Mouse (Mus musculus): ENCODE measurements at regions not wholly inside any gene's neighbourhood (a gene's known extent, or its start where the extent isn't known, plus 50 kb on each side); places are given as distances from the start of the nearest gene placed in this dataset.

GRCm38 (mm10) chr3:34314393-34314792 is 233.3 kb upstream of the Dnajc19 start:
- Histone ChIP-seq H3K4me3 (ENCODE audit: control insufficient read depth in 1 of 2, insufficient read depth in 1 of 2, low read depth in 1 of 2, low read length in 2 of 2) (no peak overlapping the region), H3K9me3 (ENCODE audit: control insufficient read depth, low read length) (no peaks in the 10 kb centered on the region), H3K36me3 (ENCODE audit: control insufficient read depth, insufficient read depth, low read length) (no peaks in the 10 kb centered on the region), H3K4me1 (ENCODE audit: control insufficient read depth in 2 of 2, insufficient read depth in 2 of 2, low read length in 2 of 2) (no peaks in the 10 kb centered on the region), H3K27me3 (ENCODE audit: control insufficient read depth, insufficient read depth, low read length) (no peaks in the 10 kb centered on the region), H3K4me2 (ENCODE audit: low read length) (no peak overlapping the region), H3K27ac (replicated peaks in 1 of 2; ENCODE audit: control insufficient read depth in 1 of 2, insufficient read depth in 1 of 2, low read depth in 2 of 2, low read length in 2 of 2) (no peak overlapping the region), H3K9ac (ENCODE audit: low read length) (no peak overlapping the region)
- no peak for ATAC-seq (ENCODE audit: insufficient number of reproducible peaks, insufficient read depth, low FRiP score, low read depth)
- 78% methylated on average over 11 of the region's 11 CpGs for WGBS

DNA sequence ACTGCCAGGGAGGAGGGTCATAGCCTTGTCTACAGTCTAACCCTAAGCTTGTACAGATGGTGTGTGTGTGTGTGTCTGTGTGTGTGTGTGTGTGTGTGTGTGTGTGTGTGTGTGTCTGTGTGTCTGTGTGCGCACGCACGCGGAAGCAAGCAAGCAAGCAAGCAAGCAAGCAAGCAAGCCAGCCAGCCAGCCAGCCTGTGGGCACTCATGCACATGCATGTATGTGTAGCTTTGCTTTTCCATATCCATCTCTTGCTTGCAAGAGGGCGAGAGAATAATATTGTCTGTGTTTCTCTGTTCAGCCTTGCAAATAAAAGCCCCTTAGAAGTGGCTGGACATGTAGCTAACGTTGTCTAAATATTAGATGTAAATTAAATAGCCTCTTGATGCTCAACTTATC is 230.8 kb upstream of the Dnajc19 start:
- H3K4me2 ChIP-seq (ENCODE audit: low read length): no peak overlapping the region
- ATAC-seq (ENCODE audit: insufficient number of reproducible peaks, insufficient read depth, low FRiP score, low read depth): no peak

GRCm38 (mm10) chr3:34299637-34300036 is 218.5 kb upstream of the Dnajc19 start:
- Histone ChIP-seq H3K4me1 (ENCODE audit: control insufficient read depth in 2 of 2, insufficient read depth in 2 of 2, low read length in 2 of 2) (no peaks in the 10 kb centered on the region), H3K36me3 (ENCODE audit: control insufficient read depth, insufficient read depth, low read length) (no peaks in the 10 kb centered on the region), H3K4me2 (ENCODE audit: low read length) (no peak overlapping the region), H3K9ac (ENCODE audit: low read length) (no peak overlapping the region), H3K27me3 (ENCODE audit: control insufficient read depth, insufficient read depth, low read length) (no peaks in the 10 kb centered on the region), H3K4me3 (ENCODE audit: control insufficient read depth in 1 of 2, insufficient read depth in 1 of 2, low read depth in 1 of 2, low read length in 2 of 2) (no peak overlapping the region), H3K9me3 (ENCODE audit: control insufficient read depth, low read length) (no peaks in the 10 kb centered on the region), H3K27ac (replicated peaks in 1 of 2; ENCODE audit: control insufficient read depth in 1 of 2, insufficient read depth in 1 of 2, low read depth in 2 of 2, low read length in 2 of 2) (no peak overlapping the region)
- ATAC-seq (ENCODE audit: insufficient number of reproducible peaks, insufficient read depth, low FRiP score, low read depth): no peak
- 77% methylated on average over 2 of the region's 2 CpGs for WGBS

More for the DNA sequence above, 230.8 kb upstream of the Dnajc19 start:
- no peaks in the 10 kb centered on the region for H3K9me3 ChIP-seq (ENCODE audit: control insufficient read depth, low read length)
- H3K27ac ChIP-seq (replicated peaks in 1 of 2; ENCODE audit: control insufficient read depth in 1 of 2, insufficient read depth in 1 of 2, low read depth in 2 of 2, low read length in 2 of 2): no peak overlapping the region
- no peaks in the 10 kb centered on the region for H3K4me1 ChIP-seq (ENCODE audit: control insufficient read depth in 2 of 2, insufficient read depth in 2 of 2, low read length in 2 of 2)
- no peaks in the 10 kb centered on the region for H3K36me3 ChIP-seq (ENCODE audit: control insufficient read depth, insufficient read depth, low read length)
- H3K27me3 ChIP-seq (ENCODE audit: control insufficient read depth, insufficient read depth, low read length): no peaks in the 10 kb centered on the region
- H3K4me3 ChIP-seq (ENCODE audit: control insufficient read depth in 1 of 2, insufficient read depth in 1 of 2, low read depth in 1 of 2, low read length in 2 of 2): no peak overlapping the region
- 90% methylated on average over 5 of the region's 6 CpGs for WGBS
- no peak overlapping the region for H3K9ac ChIP-seq (ENCODE audit: low read length)

DNA sequence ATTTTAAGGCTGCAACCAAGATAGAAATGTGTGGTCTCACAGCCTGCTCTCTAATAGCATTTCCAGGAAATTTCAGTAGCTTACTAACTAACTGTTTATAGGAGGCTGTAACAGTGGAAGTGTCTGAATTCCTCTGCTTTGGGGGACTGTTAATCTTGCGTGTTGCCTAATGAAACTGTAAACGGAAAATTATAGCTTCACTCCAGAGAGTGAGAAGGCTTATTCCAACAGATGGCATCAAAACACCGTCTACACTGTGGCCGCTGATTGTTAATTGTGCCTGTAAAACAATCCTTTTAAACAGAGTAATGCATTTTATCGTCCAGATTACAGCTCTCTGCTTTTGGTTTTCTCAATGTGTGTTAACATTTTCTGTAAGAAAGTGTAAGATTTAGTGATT is 206.7 kb upstream of the Dnajc19 start:
- WGBS: 72% methylated on average over 5 of the region's 5 CpGs

DNA sequence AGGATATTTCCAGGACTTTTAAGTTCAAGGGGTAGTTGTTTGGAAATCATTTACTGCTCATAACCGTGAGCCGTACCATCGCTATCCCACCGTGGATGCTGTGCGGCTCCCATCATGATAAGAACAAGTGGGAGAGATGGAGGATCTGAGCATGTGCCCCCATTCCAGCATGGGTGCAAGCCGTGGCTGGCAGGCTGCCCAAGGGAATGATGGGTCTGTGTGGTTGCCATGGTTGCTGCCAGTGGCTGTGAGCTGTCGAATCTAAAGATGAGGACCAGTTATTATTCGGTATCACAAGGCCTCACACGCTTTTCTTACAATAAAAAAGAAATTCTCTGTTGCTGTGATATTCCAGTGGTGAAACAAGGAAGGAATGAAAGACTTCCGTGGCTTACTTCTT is 189.0 kb upstream of the Dnajc19 start:
- 83% methylated on average over 10 of the region's 10 CpGs for WGBS

More for the DNA sequence above, 206.7 kb upstream of the Dnajc19 start:
- ATAC-seq (ENCODE audit: insufficient number of reproducible peaks, insufficient read depth, low FRiP score, low read depth): no peak
- Histone ChIP-seq H3K4me1 (ENCODE audit: control insufficient read depth in 2 of 2, insufficient read depth in 2 of 2, low read length in 2 of 2) (no peaks in the 10 kb centered on the region), H3K36me3 (ENCODE audit: control insufficient read depth, insufficient read depth, low read length) (no peaks in the 10 kb centered on the region), H3K4me2 (ENCODE audit: low read length) (no peak overlapping the region), H3K4me3 (ENCODE audit: control insufficient read depth in 1 of 2, insufficient read depth in 1 of 2, low read depth in 1 of 2, low read length in 2 of 2) (no peak overlapping the region), H3K27ac (replicated peaks in 1 of 2; ENCODE audit: control insufficient read depth in 1 of 2, insufficient read depth in 1 of 2, low read depth in 2 of 2, low read length in 2 of 2) (no peak overlapping the region), H3K9me3 (ENCODE audit: control insufficient read depth, low read length) (no peaks in the 10 kb centered on the region), H3K9ac (ENCODE audit: low read length) (no peak overlapping the region), H3K27me3 (ENCODE audit: control insufficient read depth, insufficient read depth, low read length) (no peaks in the 10 kb centered on the region)

GRCm38 (mm10) chr3:34266462-34266861 is 185.3 kb upstream of the Dnajc19 start:
- no peak for ATAC-seq (ENCODE audit: insufficient number of reproducible peaks, insufficient read depth, low FRiP score, low read depth)
- 80% methylated on average over 12 of the region's 12 CpGs for whole genome bisulfite sequencing
- Histone ChIP-seq H3K27me3 (ENCODE audit: control insufficient read depth, insufficient read depth, low read length) (no peaks in the 10 kb centered on the region), H3K9ac (ENCODE audit: low read length) (no peak overlapping the region), H3K4me1 (ENCODE audit: control insufficient read depth in 2 of 2, insufficient read depth in 2 of 2, low read length in 2 of 2) (no peaks in the 10 kb centered on the region; a peak in 1 of 4 replicates), H3K4me2 (ENCODE audit: low read length) (no peak overlapping the region), H3K27ac (replicated peaks in 1 of 2; ENCODE audit: control insufficient read depth in 1 of 2, insufficient read depth in 1 of 2, low read depth in 2 of 2, low read length in 2 of 2) (no peak overlapping the region), H3K4me3 (ENCODE audit: control insufficient read depth in 1 of 2, insufficient read depth in 1 of 2, low read depth in 1 of 2, low read length in 2 of 2) (no peak overlapping the region), H3K9me3 (ENCODE audit: control insufficient read depth, low read length) (no peaks in the 10 kb centered on the region), H3K36me3 (ENCODE audit: control insufficient read depth, insufficient read depth, low read length) (no peaks in the 10 kb centered on the region)

More for the DNA sequence above, 189.0 kb upstream of the Dnajc19 start:
- Histone ChIP-seq H3K4me2 (ENCODE audit: low read length) (no peak overlapping the region), H3K9ac (ENCODE audit: low read length) (no peak overlapping the region), H3K4me3 (ENCODE audit: control insufficient read depth in 1 of 2, insufficient read depth in 1 of 2, low read depth in 1 of 2, low read length in 2 of 2) (no peak overlapping the region), H3K4me1 (ENCODE audit: control insufficient read depth in 2 of 2, insufficient read depth in 2 of 2, low read length in 2 of 2) (no peaks in the 10 kb centered on the region), H3K27ac (replicated peaks in 1 of 2; ENCODE audit: control insufficient read depth in 1 of 2, insufficient read depth in 1 of 2, low read depth in 2 of 2, low read length in 2 of 2) (no peak overlapping the region), H3K27me3 (ENCODE audit: control insufficient read depth, insufficient read depth, low read length) (no peaks in the 10 kb centered on the region), H3K9me3 (ENCODE audit: control insufficient read depth, low read length) (no peaks in the 10 kb centered on the region), H3K36me3 (ENCODE audit: control insufficient read depth, insufficient read depth, low read length) (no peaks in the 10 kb centered on the region)
- no peak for ATAC-seq (ENCODE audit: insufficient number of reproducible peaks, insufficient read depth, low FRiP score, low read depth)

- Histone ChIP-seq H3K4me2 (ENCODE audit: low read length) (no peak overlapping the region), H3K9ac (ENCODE audit: low read length) (no peak overlapping the region), H3K9me3 (ENCODE audit: control insufficient read depth, low read length) (no peaks in the 10 kb centered on the region), H3K27ac (replicated peaks in 1 of 2; ENCODE audit: control insufficient read depth in 1 of 2, insufficient read depth in 1 of 2, low read depth in 2 of 2, low read length in 2 of 2) (no peak overlapping the region), H3K4me3 (ENCODE audit: control insufficient read depth in 1 of 2, insufficient read depth in 1 of 2, low read depth in 1 of 2, low read length in 2 of 2) (no peak overlapping the region), H3K36me3 (ENCODE audit: control insufficient read depth, insufficient read depth, low read length) (no peaks in the 10 kb centered on the region), H3K27me3 (ENCODE audit: control insufficient read depth, insufficient read depth, low read length) (no peaks in the 10 kb centered on the region), H3K4me1 (ENCODE audit: control insufficient read depth in 2 of 2, insufficient read depth in 2 of 2, low read length in 2 of 2) (no peaks in the 10 kb centered on the region; a peak in 1 of 4 replicates)
- no peak for ATAC-seq (ENCODE audit: insufficient number of reproducible peaks, insufficient read depth, low FRiP score, low read depth)
- WGBS: 23% methylated on average over 6 of the region's 6 CpGs
Observed at GRCm38 (mm10) chr3:34264811-34265210, 183.7 kb upstream of the Dnajc19 start.

GRCm38 (mm10) chr3:34252730-34253337 is 171.7 kb upstream of the Dnajc19 start:
- Histone ChIP-seq H3K9me3 (ENCODE audit: control insufficient read depth, low read length) (no peaks in the 10 kb centered on the region), H3K4me2 (ENCODE audit: low read length) (no peak overlapping the region), H3K27me3 (ENCODE audit: control insufficient read depth, insufficient read depth, low read length) (no peaks in the 10 kb centered on the region), H3K9ac (ENCODE audit: low read length) (no peak overlapping the region), H3K36me3 (ENCODE audit: control insufficient read depth, insufficient read depth, low read length) (no peaks in the 10 kb centered on the region), H3K27ac (replicated peaks in 1 of 2; ENCODE audit: control insufficient read depth in 1 of 2, insufficient read depth in 1 of 2, low read depth in 2 of 2, low read length in 2 of 2) (no peak overlapping the region), H3K4me3 (ENCODE audit: control insufficient read depth in 1 of 2, insufficient read depth in 1 of 2, low read depth in 1 of 2, low read length in 2 of 2) (no peak overlapping the region), H3K4me1 (ENCODE audit: control insufficient read depth in 2 of 2, insufficient read depth in 2 of 2, low read length in 2 of 2) (no peaks in the 10 kb centered on the region)
- no peak for ATAC-seq (ENCODE audit: insufficient number of reproducible peaks, insufficient read depth, low FRiP score, low read depth)
- WGBS: 64% methylated on average over 12 of the region's 12 CpGs

All from heart, embryonic 14.5 days (tissue).